Mouse (Mus musculus) CH12.LX (cell line): ENCODE results near the gene Tnfrsf4. TPM values are rescaled to one million over a fixed set of nuclear protein-coding genes. Genes with fewer than 3 reads are reported as not detected.

Source experiments
- DNase-seq: peaks from one replicate; pipeline ENCODE4 v3.0.0-alpha.2; 2013; ENCODE audit errors: extremely low read depth
- H3K27ac ChIP-seq: 2 replicates; pipeline ENCODE4 v1.5.1; 2012; ENCODE audit warnings: low read depth, mild to moderate bottlenecking, control low read depth, moderate library complexity; ENCODE audit not compliant: insufficient read depth
- H3K27me3 ChIP-seq: replicated peaks from 2 replicates; pipeline ENCODE3; 2012; ENCODE audit warnings: inconsistent platforms
- H3K36me3 ChIP-seq, 2 experiments: replicated peaks in 1 of 2; 2 replicates each; pipeline versions ENCODE3 to v1.6.1; 2012; ENCODE audit warnings: inconsistent platforms in 1 of 2, low read length in 1 of 2, mild to moderate bottlenecking in 1 of 2, mixed read lengths in 1 of 2, moderate library complexity in 1 of 2; ENCODE audit not compliant: control insufficient read depth in 1 of 2, insufficient read depth in 1 of 2
- H3K4me1 ChIP-seq, 2 experiments: 2 replicates each; pipeline ENCODE4 v1.6.1; 2012; ENCODE audit warnings: inconsistent platforms in 1 of 2, moderate library complexity in 1 of 2; ENCODE audit not compliant: insufficient read depth in 2 of 2, control insufficient read depth in 1 of 2
- H3K4me2 ChIP-seq: 2 replicates; pipeline ENCODE4 v1.6.1; 2012; ENCODE audit warnings: low read depth, mild to moderate bottlenecking, control low read depth; ENCODE audit not compliant: poor library complexity, insufficient read depth, severe bottlenecking
- H3K4me3 ChIP-seq, 3 experiments: fragments of 150-350 bp in 1 of 3; sonication (generic) in 1 of 3; replicated peaks in 1 of 3; 2 replicates each; pipeline versions ENCODE3 to v1.5.1; 2011 to 2012; ENCODE audit warnings: low read depth in 2 of 3, low read length in 2 of 3, mild to moderate bottlenecking in 2 of 3, moderate library complexity in 2 of 3, control low read depth in 1 of 3, improper control_type of control experiment in 1 of 3, inconsistent platforms in 1 of 3, mixed read lengths in 1 of 3; ENCODE audit not compliant: poor library complexity in 1 of 3
- H3K79me2 ChIP-seq: replicated peaks from 2 replicates; pipeline ENCODE4 v1.6.1; 2012; ENCODE audit warnings: mild to moderate bottlenecking, moderate library complexity; ENCODE audit not compliant: control insufficient read depth, poor library complexity, insufficient read depth, severe bottlenecking; ENCODE audit errors: extremely low read depth
- H3K9ac ChIP-seq: 2 replicates; pipeline ENCODE4 v1.6.1; 2012; ENCODE audit warnings: low read depth, mild to moderate bottlenecking, control low read depth, moderate library complexity; ENCODE audit not compliant: insufficient read depth
- H3K9me3 ChIP-seq: replicated peaks from 2 replicates; pipeline ENCODE3; 2012; ENCODE audit warnings: low read length, inconsistent platforms, mixed read lengths
- BHLHE40 ChIP-seq: IDR thresholded peaks from 2 replicates; pipeline ENCODE4 v1.6.1; 2011; ENCODE audit warnings: mild to moderate bottlenecking, low read depth, low read length, improper control_type of control experiment
- CHD1 ChIP-seq: IDR thresholded peaks from 2 replicates; pipeline ENCODE4 v1.6.1; 2012; ENCODE audit warnings: low read depth, low read length, improper control_type of control experiment, inconsistent platforms
- CHD2 ChIP-seq: IDR thresholded peaks from 2 replicates; pipeline ENCODE4 v1.6.1; 2011; ENCODE audit warnings: low read length, improper control_type of control experiment
- CTCF ChIP-seq, 2 experiments: IDR thresholded peaks in 1 of 2; conservative IDR thresholded peaks in 1 of 2; 2 replicates each; pipeline ENCODE4 v1.5.1; 2011 to 2012; ENCODE audit warnings: low read depth in 2 of 2, low read length in 2 of 2, improper control_type of control experiment in 1 of 2, inconsistent platforms in 1 of 2, mild to moderate bottlenecking in 1 of 2, moderate library complexity in 1 of 2
- E2F4 ChIP-seq: IDR thresholded peaks from 2 replicates; pipeline ENCODE4 v1.6.1; 2011; ENCODE audit warnings: low read depth, low read length, improper control_type of control experiment; ENCODE audit not compliant: insufficient replicate concordance
- ELF1 ChIP-seq: IDR thresholded peaks from 2 replicates; pipeline ENCODE4 v1.6.1; 2014; ENCODE audit warnings: low read depth, mild to moderate bottlenecking, inconsistent platforms, low read length, improper control_type of control experiment
- ETS1 ChIP-seq: conservative IDR thresholded peaks from 2 replicates; pipeline ENCODE4 v1.6.1; 2012; ENCODE audit warnings: low read depth, mild to moderate bottlenecking, inconsistent platforms, low read length, improper control_type of control experiment, moderate library complexity
- JUND ChIP-seq: conservative IDR thresholded peaks from 2 replicates; pipeline ENCODE4 v1.6.1; 2011; ENCODE audit warnings: low read depth, low read length, improper control_type of control experiment
- KAT2A ChIP-seq: IDR thresholded peaks from 2 replicates; pipeline ENCODE4 v1.6.1; 2012; ENCODE audit warnings: low read length, improper control_type of control experiment, inconsistent platforms; ENCODE audit not compliant: insufficient replicate concordance
- MAZ ChIP-seq: IDR thresholded peaks from 2 replicates; pipeline ENCODE4 v1.6.1; 2012; ENCODE audit warnings: low read depth, mild to moderate bottlenecking, inconsistent platforms, low read length, improper control_type of control experiment, moderate library complexity
- MEF2A ChIP-seq: IDR thresholded peaks from 2 replicates; pipeline ENCODE4 v1.6.1; 2014; ENCODE audit warnings: low read depth, mild to moderate bottlenecking, inconsistent platforms, low read length, improper control_type of control experiment, borderline replicate concordance
- NRF1 ChIP-seq: IDR thresholded peaks from 2 replicates; pipeline ENCODE4 v1.6.1; 2014; ENCODE audit warnings: low read depth, mild to moderate bottlenecking, inconsistent platforms, low read length, improper control_type of control experiment, moderate library complexity
- POLR2A ChIP-seq: IDR thresholded peaks from 2 replicates; pipeline ENCODE4 v1.6.1; 2011; ENCODE audit warnings: low read depth, mild to moderate bottlenecking, improper control_type of control experiment, low read length
- POLR2AphosphoS2 ChIP-seq: IDR thresholded peaks from 2 replicates; pipeline ENCODE4 v1.6.1; 2011; ENCODE audit warnings: low read depth, low read length, improper control_type of control experiment
- RAD21 ChIP-seq: IDR thresholded peaks from 2 replicates; pipeline ENCODE4 v1.6.1; 2011; ENCODE audit warnings: low read depth, mild to moderate bottlenecking, low read length, improper control_type of control experiment, moderate library complexity
- TCF12 ChIP-seq: IDR thresholded peaks from 2 replicates; pipeline ENCODE4 v1.6.1; 2014; ENCODE audit warnings: low read depth, mild to moderate bottlenecking, inconsistent platforms, low read length, improper control_type of control experiment
- UBTF ChIP-seq: IDR thresholded peaks from 2 replicates; pipeline ENCODE4 v1.6.1; 2012; ENCODE audit warnings: low read depth, mild to moderate bottlenecking, inconsistent platforms, low read length, improper control_type of control experiment, moderate library complexity
- USF1 ChIP-seq: IDR thresholded peaks from 2 replicates; pipeline ENCODE4 v1.6.1; 2014; ENCODE audit warnings: low read depth, mild to moderate bottlenecking, inconsistent platforms, low read length, improper control_type of control experiment
- ZKSCAN1 ChIP-seq: IDR thresholded peaks from 2 replicates; pipeline ENCODE4 v1.6.1; 2012; ENCODE audit warnings: low read depth, inconsistent platforms, low read length, improper control_type of control experiment, borderline replicate concordance
- dilution Hi-C: fragments of 300-500 bp; cut with MboI; formaldehyde crosslinking; loops from 2 replicates; pipeline ENCODE4 v1.14.3; 2020; ENCODE audit warnings: low sequenced_read_pairs; ENCODE audit not compliant: extremely low pct_unique_long_range_greater_than_20kb, extremely low pct_ligation_motif_present
- in situ Hi-C: fragments of 300-500 bp; cut with MboI; formaldehyde crosslinking; loops from 3 replicates; pipeline ENCODE4 v1.14.3; 2019; ENCODE audit warnings: low sequenced_read_pairs, low pct_ligation_motif_present, low pct_unique_long_range_greater_than_20kb, mixed read lengths
- polyA plus RNA-seq: library from polyadenylated mRNA; unstranded; fragments of >175 nt; gene quantifications from 2 replicates; pipeline ENCODE4 v1.2.1, GENCODE M21; 2012; ENCODE audit warnings: low read depth; ENCODE audit not compliant: insufficient read length
- total RNA-seq, 2 experiments: library from RNA; depleted of rRNA; stranded (reverse); fragments of 300-350 nt in 1 of 2; fragments of >200 nt in 1 of 2; gene quantifications; 2 replicates each; pipeline ENCODE4 v1.2.3; 2012 to 2014

The Tnfrsf4 gene
- total and polyA plus RNA-seq, 3 experiments = 28.2 to 86.1 (median 81.1) TPM

GRCm38 (mm10) chr4:155981436-155982082, 32.1 kb upstream of the Tnfrsf4 start:
- Histone ChIP-seq H3K27me3 (peaks cover 3% of the 10 kb centered on the region), H3K9ac (no peak overlapping the region), H3K79me2 (no peaks in the 10 kb centered on the region)

DNA sequence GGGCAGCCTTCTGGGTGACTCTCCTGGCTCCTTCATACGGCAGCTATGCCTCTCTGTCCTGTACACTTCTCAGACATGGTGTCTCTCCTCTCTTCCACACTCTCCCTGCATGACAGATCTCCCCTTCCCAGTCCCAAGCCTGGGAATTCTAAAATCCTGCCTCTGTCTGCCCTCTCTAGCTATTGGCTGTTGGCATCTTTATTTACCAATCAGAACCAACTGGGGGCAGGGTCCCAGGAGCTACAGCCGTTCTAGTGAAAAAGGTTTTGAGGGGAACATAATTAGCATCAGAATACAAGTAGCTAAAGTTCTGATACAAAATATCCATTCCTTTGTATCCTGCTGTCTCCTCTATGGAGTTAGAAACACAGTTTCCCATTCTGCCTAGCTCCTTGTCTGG, 29.9 kb upstream of the Tnfrsf4 start:
- dilution Hi-C loops (no loop called here), in situ Hi-C loops (loop anchor here (5.0 kb wide), 1 partner anchor 49 kb away; no protein-coding TSS in a partner anchor)
- no peak for TF ChIP-seq ELF1
- TF ChIP-seq ETS1 = no peak
- no peak for TF ChIP-seq MAZ
- TF ChIP-seq USF1 = no peak
- TF ChIP-seq E2F4 = no peak
- no peak for TF ChIP-seq KAT2A
- no peak for TF ChIP-seq UBTF
- TF ChIP-seq NRF1 = no peak
- TF ChIP-seq ZKSCAN1 = no peak
- TF ChIP-seq RAD21 = no peak
- TF ChIP-seq BHLHE40 = no peak
- TF ChIP-seq CTCF (conservative IDR thresholded peaks at IDR 0.05 in 1 of 2, IDR thresholded peaks at IDR 0.05 in 1 of 2; ENCODE audit: low read depth in 2 of 2, low read length in 2 of 2) = no peak
- peaks cover 3% of the 10 kb centered on the region for H3K27me3 ChIP-seq
- no peak overlapping the region for H3K4me3 ChIP-seq
- no peaks in the 10 kb centered on the region for H3K9me3 ChIP-seq
- H3K36me3 ChIP-seq = no peaks in the 10 kb centered on the region
- DNase-seq = no peak
- H3K4me2 ChIP-seq = no peak overlapping the region
- H3K9ac ChIP-seq = no peak overlapping the region
- no peak overlapping the region for H3K27ac ChIP-seq
- no peaks in the 10 kb centered on the region for H3K4me1 ChIP-seq
- H3K79me2 ChIP-seq = no peaks in the 10 kb centered on the region

More at GRCm38 (mm10) chr4:155981436-155982082, 32.1 kb upstream of the Tnfrsf4 start:
- no peaks in the 10 kb centered on the region for H3K4me1 ChIP-seq
- DNase-seq = no peak
- in situ Hi-C loops = loop anchor here (5.0 kb wide), 1 partner anchor 51 kb away; no protein-coding TSS in a partner anchor
- H3K9me3 ChIP-seq = peaks cover 5% of the 10 kb centered on the region
- H3K36me3 ChIP-seq = no peaks in the 10 kb centered on the region
- dilution Hi-C loops = no loop called here
- TF ChIP-seq POLR2A (no peak), ETS1 (no peak), JUND (no peak), CHD1 (no peak), POLR2AphosphoS2 (no peak), RAD21 (no peak), CHD2 (no peak), TCF12 (no peak), MEF2A (no peak)
- H3K4me3 ChIP-seq = no peak overlapping the region
- H3K27ac ChIP-seq = no peak overlapping the region
- H3K4me2 ChIP-seq = no peak overlapping the region
